Mouse (Mus musculus) limb, embryonic 11.5 days (tissue): ENCODE data around the gene Mrpl43. TPM values are rescaled to one million over a fixed set of nuclear protein-coding genes. Genes with fewer than 3 reads are reported as not detected.

Source experiments
- ATAC-seq: fragments of 200-750 bp; cut with Nextera tagmentation; 2 replicates; pipeline ENCODE4 v1.8.0; 2017; ENCODE audit warnings: low read depth; ENCODE audit not compliant: insufficient number of reproducible peaks, low FRiP score, low TSS enrichment
- DNase-seq: peaks from one replicate; pipeline ENCODE4 v3.0.0-alpha.2; 2015; ENCODE audit warnings: low spot score
- H3K27ac ChIP-seq: fragments of 300-500 bp; sonication (generic); replicated peaks from 2 replicates; pipeline ENCODE4 v1.5.1; 2014; ENCODE audit warnings: low read depth, mild to moderate bottlenecking, low read length
- H3K27me3 ChIP-seq: fragments of 300-500 bp; sonication (generic); 2 replicates; pipeline ENCODE4 v1.6.1; 2014; ENCODE audit warnings: mild to moderate bottlenecking, low read length, mixed read lengths; ENCODE audit not compliant: control insufficient read depth, insufficient read depth
- H3K36me3 ChIP-seq: fragments of 300-500 bp; sonication (generic); 2 replicates; pipeline ENCODE4 v1.6.1; 2014; ENCODE audit warnings: mild to moderate bottlenecking, low read length, moderate library complexity, mixed read lengths; ENCODE audit not compliant: control insufficient read depth, insufficient read depth
- H3K4me1 ChIP-seq: fragments of 300-500 bp; sonication (generic); 2 replicates; pipeline ENCODE4 v1.6.1; 2014; ENCODE audit warnings: low read length, mixed read lengths; ENCODE audit not compliant: control insufficient read depth, insufficient read depth
- H3K4me2 ChIP-seq: fragments of 300-500 bp; sonication (generic); 2 replicates; pipeline ENCODE4 v1.6.1; 2014; ENCODE audit warnings: low read depth, mild to moderate bottlenecking, moderate library complexity; ENCODE audit not compliant: severe bottlenecking
- H3K4me3 ChIP-seq: fragments of 300-500 bp; sonication (generic); 2 replicates; pipeline ENCODE4 v1.5.1; 2014; ENCODE audit warnings: low read depth, low read length
- H3K9ac ChIP-seq: fragments of 300-500 bp; sonication (generic); 2 replicates; pipeline ENCODE4 v1.6.1; 2014; ENCODE audit warnings: mild to moderate bottlenecking, low read length
- H3K9me3 ChIP-seq: fragments of 300-500 bp; sonication (generic); 2 replicates; pipeline ENCODE4 v1.6.1; 2016; ENCODE audit warnings: low read length; ENCODE audit not compliant: control insufficient read depth
- WGBS: fragments of 180-500 bp; shearing (Covaris S2); extraction: QIAGEN DNeasy Blood & Tissue Kit; methylation state at CpG from one replicate; pipeline ENCODE4 v1.1.7; 2014; 5-methylcytosine and 5-hydroxymethylcytosine counted together
- polyA plus RNA-seq: library from polyadenylated mRNA; unstranded; fragments of >200 nt; fragmentation: Nextera tagmentation; extraction: Ambion mirVana; gene quantifications from 2 replicates; pipeline ENCODE4 v1.2.1, GENCODE M21; 2014

Mrpl43 gene
- polyA plus RNA-seq, result 69.3 and 73.6 TPM in 2 replicates

DNA sequence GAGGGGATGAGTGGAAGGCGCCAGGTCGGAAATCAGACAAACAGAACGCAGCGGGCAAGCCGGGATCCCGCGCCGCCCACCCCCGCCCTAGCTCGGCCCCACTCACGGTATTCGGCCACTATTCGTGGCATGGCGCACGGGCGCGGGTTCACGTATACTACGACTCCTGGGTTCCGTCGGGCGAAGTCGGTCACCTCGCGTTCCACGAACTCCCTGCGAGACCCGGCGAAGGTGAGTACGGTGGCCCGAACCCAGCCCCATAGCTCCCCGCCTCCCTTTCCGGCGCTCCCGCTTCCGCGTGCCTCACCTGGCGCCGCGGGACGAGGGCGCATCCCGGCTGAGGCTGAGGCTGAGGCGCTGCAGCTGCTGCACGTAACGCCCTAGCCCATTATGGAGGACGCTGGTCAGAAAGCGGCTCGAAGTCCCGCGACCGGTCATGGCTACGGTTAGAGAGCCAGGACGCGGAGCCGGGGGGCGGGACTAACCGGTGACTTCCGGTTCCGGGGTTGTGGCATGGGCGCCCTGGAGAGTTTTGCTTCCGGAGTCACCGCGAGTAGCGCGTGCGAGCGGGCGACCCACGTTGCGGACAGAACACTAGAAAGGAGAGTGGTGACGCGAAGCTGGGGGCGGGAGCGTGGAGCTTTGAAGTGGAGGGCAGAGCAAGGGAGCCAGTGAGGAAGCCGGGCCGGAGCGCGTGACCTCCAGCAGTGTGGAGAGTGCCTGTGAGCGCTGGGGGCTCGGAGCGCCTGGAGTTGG, at the start of gene Mrpl43:
Gene Mrpl43 (minus strand): TSS at position 486 of the 756 bp plus-strand sequence.
- DNase-seq (peak; percentile 97), ATAC-seq (peak; percentile 83)
- H3K27me3 ChIP-seq, result no peaks in the 10 kb centered on the region
- peaks cover 13% of the 10 kb centered on the region for H3K36me3 ChIP-seq
- peak within 1 kb of the TSS; percentile 99 for H3K4me3 ChIP-seq
- peak within 1 kb of the TSS; percentile 85 for H3K9ac ChIP-seq
- H3K27ac ChIP-seq, result peak within 1 kb of the TSS; percentile 56; the same call in 1 of the 2 replicates
- peaks cover 10% of the 10 kb centered on the region for H3K4me1 ChIP-seq
- peak within 1 kb of the TSS; percentile 94 for H3K4me2 ChIP-seq
- under 1% methylated on average over 81 of the region's 82 CpGs for WGBS
- no peaks in the 10 kb centered on the region for H3K9me3 ChIP-seq

DNA sequence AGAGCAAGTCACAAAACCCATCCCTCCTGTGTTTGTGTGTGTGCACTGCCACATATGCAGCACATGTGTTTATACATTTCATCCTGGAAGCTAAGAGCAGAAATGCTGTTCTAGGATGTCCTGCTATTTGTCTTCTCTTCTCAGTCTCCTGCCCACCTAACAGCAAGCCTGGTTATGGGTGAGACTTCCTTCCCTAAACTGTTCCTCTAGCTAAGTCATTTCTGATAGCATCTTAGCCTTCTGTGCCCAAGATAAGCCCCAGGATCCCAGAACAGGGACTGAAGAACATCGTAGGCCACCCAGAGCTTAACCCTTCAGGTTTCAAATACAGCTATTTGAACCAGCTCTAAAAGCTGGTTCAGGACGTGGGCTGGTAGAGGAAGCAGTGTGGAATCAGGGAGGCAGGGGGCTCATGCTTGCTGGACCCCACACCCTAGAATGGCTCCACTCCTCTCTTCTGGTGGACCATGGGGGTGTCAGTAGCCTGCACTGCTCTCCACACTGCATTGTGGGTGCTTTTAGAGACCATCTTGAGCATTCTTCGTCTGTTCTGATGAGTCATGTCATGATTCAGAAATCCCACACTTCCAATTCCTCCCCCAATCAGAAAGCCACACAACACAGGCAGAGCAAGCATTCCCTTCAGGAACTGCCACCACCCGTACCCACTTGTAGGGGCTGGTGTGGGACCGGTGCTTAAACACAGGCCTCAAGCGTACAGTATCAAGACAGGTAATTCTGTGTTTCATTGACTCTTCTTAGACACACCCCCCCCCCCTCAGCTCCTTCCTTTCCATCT, 48.8 kb upstream of the Mrpl43 start:
- WGBS, result 85% methylated on average over 6 of the region's 6 CpGs
- Histone ChIP-seq H3K4me2 (no peak overlapping the region), H3K27me3 (no peaks in the 10 kb centered on the region), H3K4me1 (peaks cover 12% of the 10 kb centered on the region), H3K9me3 (no peaks in the 10 kb centered on the region), H3K36me3 (peaks cover 4% of the 10 kb centered on the region; the same call in 1 of the 2 replicates), H3K4me3 (no peak overlapping the region), H3K27ac (no peak overlapping the region), H3K9ac (no peak overlapping the region)
- DNase-seq, result no peak
- no peak for ATAC-seq

DNA sequence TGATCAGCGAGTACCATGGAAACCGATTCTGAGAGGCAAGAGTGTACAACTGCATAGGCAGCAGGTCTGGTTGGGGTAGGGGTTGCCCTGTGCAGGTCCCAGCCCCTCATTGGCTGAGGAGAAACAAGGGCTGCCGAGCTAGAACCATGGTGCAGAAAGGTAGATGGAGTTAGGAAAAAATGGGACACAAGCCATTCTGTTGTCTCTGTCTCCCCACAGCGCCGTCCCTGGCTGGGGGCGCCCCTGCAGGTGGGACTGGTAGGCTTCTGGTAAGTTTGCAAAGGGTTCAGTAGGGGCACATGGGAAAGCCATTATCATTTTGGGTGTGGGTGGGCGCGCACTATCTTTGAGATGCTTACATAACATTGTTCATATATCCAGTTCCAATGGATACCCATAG, 47.2 kb upstream of the Mrpl43 start:
- H3K4me1 ChIP-seq, result peaks cover 8% of the 10 kb centered on the region
- peaks cover 4% of the 10 kb centered on the region; the same call in 1 of the 2 replicates for H3K36me3 ChIP-seq
- WGBS, result 88% methylated on average over 8 of the region's 8 CpGs
- no peak overlapping the region for H3K4me3 ChIP-seq
- H3K27me3 ChIP-seq, result no peaks in the 10 kb centered on the region
- no peak overlapping the region for H3K4me2 ChIP-seq
- no peaks in the 10 kb centered on the region for H3K9me3 ChIP-seq
- no peak overlapping the region for H3K27ac ChIP-seq
- H3K9ac ChIP-seq, result no peak overlapping the region
- ATAC-seq (no peak), DNase-seq (no peak)

DNA sequence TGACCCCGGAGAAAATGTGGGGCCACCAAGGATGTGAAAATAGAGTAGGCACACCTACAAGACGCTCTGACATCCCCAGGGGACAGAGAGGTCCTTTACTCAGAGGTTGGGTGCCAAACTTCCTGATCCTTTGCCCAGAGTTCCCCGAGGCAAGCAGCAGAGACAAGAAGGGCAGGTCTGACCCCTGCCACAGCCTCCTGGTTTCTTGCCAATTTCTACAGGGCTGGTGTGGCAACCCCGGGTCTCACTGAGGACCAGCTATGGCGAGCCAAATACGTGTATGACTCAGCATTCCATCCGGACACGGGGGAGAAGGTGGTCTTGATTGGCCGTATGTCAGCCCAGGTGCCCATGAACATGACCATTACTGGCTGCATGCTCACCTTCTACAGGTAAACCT, 43.3 kb upstream of the Mrpl43 start:
- H3K4me2 ChIP-seq, result no peak overlapping the region
- no peaks in the 10 kb centered on the region for H3K36me3 ChIP-seq
- H3K27ac ChIP-seq, result no peak overlapping the region
- ATAC-seq, result no peak
- H3K4me3 ChIP-seq, result no peak overlapping the region
- no peak overlapping the region for H3K9ac ChIP-seq
- peaks cover 21% of the 10 kb centered on the region for H3K4me1 ChIP-seq
- H3K9me3 ChIP-seq, result no peaks in the 10 kb centered on the region
- WGBS, result 76% methylated on average over 9 of the region's 9 CpGs
- no peak for DNase-seq
- H3K27me3 ChIP-seq, result peaks cover 23% of the 10 kb centered on the region

DNA sequence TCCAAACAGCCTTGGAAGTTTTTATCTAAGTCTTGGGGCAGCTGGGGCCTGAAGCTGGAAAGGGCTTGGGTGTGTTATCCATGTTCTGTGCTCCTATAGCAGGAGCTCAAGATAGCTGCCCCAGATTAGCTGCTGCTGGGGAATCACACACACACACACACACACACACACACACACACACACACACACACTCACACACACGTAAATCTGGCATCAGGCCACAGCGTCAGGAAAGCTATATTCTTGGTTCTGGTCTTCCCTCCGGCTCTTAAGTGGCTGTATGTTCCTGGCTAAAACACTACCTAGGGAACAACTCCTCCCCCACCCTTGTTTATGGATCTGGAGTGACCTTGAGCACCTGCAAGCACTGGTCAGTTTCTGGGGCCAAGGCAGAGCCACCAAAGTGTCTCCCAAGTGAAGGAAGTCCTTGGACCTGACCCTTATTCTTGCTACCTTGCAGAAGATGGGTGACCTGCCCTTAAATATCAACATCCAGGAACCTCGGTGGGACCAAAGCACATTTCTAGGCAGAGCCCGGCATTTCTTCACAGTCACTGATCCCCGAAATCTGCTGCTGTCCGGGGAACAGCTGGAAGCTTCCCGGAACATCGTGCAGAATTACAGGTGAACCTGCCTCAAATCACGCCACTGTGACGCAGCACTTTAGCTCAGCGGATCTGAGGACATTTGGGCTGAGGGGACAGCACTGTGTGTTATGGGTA, 42.6 kb upstream of the Mrpl43 start:
- Histone ChIP-seq H3K4me1 (peaks cover 21% of the 10 kb centered on the region), H3K4me2 (peak overlapping the region; percentile 53), H3K27me3 (peaks cover 26% of the 10 kb centered on the region), H3K27ac (no peak overlapping the region), H3K9ac (no peak overlapping the region), H3K36me3 (no peaks in the 10 kb centered on the region), H3K4me3 (no peak overlapping the region; the same call in 1 of the 2 replicates), H3K9me3 (no peaks in the 10 kb centered on the region)
- ATAC-seq (no peak), DNase-seq (no peak)
- whole genome bisulfite sequencing, result 82% methylated on average over 12 of the region's 12 CpGs

DNA sequence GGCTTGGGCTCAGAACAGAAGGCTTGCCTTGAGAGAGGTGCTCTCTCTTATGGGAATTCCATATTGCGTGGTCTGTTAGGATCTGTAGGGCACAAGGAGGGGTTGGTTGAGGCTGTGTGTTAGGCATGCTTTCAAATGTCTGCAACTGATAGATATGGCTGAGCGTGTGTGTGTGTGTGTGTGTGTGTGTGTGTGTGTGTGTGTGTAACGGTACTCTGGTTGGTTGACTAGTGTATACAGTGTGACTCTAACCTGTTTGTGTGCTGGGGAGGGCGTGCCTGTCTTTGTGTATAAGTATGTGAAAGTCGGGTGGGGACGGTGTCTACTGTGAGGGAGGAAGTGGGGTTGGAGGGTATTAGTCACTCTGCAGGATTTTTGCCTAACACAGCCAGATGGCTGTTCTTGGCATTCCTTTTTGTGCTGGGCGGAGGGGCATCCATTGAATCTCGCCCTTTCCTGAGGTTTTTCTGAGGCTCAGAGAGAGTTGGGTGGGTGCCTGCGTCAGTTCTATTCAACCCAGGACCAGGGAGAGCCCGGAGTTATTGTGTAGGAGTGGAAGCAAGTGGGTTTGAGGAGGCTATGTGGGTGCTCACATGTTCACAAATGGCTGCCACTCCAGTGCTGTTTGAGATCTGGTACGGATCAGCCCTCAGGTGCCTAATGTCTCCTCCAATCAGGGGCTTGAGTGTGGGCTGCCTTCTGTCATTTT, 41.8 kb upstream of the Mrpl43 start:
- peak overlapping the region; percentile 4 for H3K9ac ChIP-seq
- 0 out of 2 replicates have a peak, but pooled peaks have one; percentile 49 for ATAC-seq
- H3K27me3 ChIP-seq, result peaks cover 26% of the 10 kb centered on the region
- no peaks in the 10 kb centered on the region for H3K36me3 ChIP-seq
- 58% methylated on average over 11 of the region's 11 CpGs for WGBS
- H3K27ac ChIP-seq, result no peak overlapping the region
- no peak for DNase-seq
- peak overlapping the region; percentile 53 for H3K4me2 ChIP-seq
- peak overlapping the region; percentile 44 for H3K4me3 ChIP-seq
- no peaks in the 10 kb centered on the region for H3K9me3 ChIP-seq
- H3K4me1 ChIP-seq, result peaks cover 21% of the 10 kb centered on the region

DNA sequence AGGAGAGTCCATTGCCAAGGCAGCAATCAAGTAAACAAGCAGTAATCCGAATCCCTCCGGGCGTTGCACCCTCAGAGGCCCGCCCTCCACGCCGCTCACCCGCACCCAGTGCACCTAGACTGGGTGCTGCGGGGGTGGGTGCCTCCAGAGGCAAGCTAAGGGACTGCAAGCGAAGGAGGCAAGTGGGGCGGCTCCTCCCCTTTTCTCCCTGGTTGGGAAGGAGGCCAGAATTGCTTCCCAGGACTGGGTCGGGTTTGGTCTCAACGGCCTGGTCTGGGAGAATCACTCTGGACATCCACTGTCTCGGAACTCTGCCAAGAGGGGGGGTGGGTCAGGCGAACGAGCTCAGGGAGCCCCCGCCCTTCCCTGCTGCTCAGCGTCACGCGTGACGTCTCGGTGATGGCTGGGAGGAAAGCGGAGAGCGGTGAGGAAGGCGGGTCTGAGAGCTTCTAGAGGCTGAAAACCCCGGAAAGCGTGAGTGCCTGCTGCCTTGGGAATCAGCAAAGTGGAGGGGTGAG, 41.2 kb upstream of the Mrpl43 start, which contains the start of gene Sfxn3:
Gene Sfxn3 (plus strand): TSS at position 87 of the 518 bp plus-strand sequence.
- Histone ChIP-seq H3K9me3 (no peaks in the 10 kb centered on the region), H3K4me2 (peak within 1 kb of the TSS; percentile 53), H3K36me3 (no peaks in the 10 kb centered on the region), H3K9ac (peak within 1 kb of the TSS; percentile 4), H3K4me3 (peak within 1 kb of the TSS; percentile 44), H3K27ac (no peak within 1 kb of the TSS), H3K4me1 (peaks cover 21% of the 10 kb centered on the region), H3K27me3 (peaks cover 26% of the 10 kb centered on the region)
- ATAC-seq (peak; percentile 72), DNase-seq (peak; percentile 79)
- under 1% methylated on average over 26 of the region's 26 CpGs for whole genome bisulfite sequencing
